Mouse (Mus musculus) inflammation-experienced regulatory T-cells (primary cell): ENCODE data around the gene 1700003E16Rik. TPM values are rescaled to one million over a fixed set of nuclear protein-coding genes. Genes with fewer than 3 reads are reported as not detected.

Experiments used
- polyA plus RNA-seq, 2 experiments: library from polyadenylated mRNA; unstranded; fragments of 100-300 nt; shearing (Covaris generic); gene quantifications; one replicate each; pipeline ENCODE4 v1.2.1; 2017

1700003E16Rik gene
- not detected for polyA plus RNA-seq

DNA sequence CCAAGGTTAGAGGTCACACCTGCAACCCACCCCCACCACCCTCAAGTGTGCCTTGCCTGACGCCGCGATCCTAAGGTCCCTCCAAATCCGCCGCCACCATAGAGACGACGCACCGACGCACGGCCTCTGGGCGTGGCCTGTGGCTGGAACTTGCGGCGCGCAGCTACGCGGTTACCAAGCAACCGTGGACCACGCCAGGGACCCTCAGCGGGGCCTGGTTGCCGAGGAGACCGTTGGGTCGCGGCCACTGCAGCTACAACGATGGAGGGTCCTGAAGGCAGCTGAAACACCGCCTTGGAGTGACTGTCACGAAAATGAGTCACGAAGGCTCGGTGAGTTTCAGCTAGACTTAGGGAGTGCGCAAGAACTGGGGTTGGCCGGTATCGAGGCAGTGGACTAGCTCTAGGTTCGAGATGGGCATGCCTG is at the start of gene 1700003E16Rik, which contains the start of gene Wdr54:
Gene 1700003E16Rik (plus strand): TSS at position 146 of the 426 bp plus-strand sequence.
Gene Wdr54 (minus strand): TSS at position 139 of the 426 bp plus-strand sequence.

DNA sequence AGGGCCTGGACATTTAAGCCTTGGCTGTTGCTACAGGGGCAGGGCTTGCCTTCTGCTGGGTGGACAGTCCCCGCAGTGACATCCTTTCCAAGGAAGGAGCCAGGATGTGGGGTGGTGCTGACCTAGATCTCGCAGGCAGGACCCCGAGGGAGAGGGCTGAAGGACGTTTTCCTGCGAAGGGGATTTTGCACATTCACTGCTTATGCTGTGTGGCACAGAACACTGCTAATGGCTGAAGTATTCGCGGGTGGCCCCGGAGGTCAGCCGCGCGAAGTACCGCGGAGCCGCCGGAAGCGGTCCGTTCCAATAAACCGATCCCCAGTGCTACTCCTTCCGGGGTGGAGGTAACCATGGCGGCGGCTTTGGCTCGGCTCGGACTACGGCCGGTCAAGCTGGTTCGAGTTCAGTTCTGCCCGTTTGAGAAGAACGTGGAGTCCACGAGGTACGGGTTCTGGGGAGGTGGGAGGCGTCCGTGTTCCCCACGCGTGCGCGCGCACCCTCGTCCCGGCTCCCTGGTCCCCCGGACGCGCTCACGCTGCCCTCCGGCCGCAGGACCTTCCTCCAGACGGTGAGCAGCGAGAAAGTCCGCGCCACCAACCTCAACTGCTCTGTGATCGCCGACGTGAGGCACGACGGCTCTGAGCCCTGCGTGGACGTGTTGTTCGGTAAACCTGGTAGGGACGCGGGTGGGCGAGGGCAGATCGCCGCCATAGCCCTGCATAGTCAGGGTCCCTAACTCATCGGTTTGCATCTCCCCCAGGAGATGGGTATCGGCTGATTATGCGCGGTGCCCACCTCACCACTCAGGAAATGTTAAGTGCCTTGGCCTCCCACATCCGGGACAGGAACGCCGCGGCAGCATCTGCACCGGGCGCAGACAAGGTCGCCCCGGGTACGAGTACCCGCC is 47.2 kb upstream of the 1700003E16Rik start, which contains the start of gene Mrpl53:
Gene Mrpl53 (plus strand): TSS at position 279 of the 907 bp plus-strand sequence.

DNA sequence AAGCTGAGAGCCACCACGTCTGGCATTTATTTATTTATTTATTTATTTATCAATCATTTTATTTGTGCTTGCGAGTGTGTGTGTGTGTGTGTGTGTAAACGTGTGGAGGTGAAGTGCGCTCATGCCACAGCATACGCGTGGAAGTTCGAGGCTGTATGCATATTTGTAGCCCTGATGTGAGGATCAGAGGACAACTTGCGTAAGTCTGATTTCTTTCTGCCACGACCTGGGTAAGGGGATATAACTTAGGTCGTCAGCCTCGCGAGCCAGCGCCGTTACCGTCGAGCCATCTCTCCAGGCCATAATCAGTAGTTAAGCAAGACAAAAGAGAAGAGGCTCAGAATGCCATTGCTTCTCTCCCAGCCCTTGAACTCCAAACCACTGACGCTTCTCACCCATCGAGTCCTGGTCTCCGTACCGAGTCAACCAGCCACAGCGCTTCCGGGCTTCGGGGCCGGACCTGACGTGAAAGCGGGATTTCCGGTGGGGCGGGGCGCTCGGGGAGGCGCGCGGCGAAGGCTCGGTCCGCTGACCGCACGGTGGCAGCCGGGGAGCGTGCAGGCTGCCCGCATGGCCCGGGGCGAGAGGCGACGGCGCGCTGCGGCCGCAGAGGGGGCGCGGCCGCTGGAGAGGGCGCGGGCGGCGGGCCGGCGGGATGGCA is 41.1 kb upstream of the 1700003E16Rik start, which contains the start of gene Mogs:
Gene Mogs (plus strand): TSS at position 486 of the 661 bp plus-strand sequence.

DNA sequence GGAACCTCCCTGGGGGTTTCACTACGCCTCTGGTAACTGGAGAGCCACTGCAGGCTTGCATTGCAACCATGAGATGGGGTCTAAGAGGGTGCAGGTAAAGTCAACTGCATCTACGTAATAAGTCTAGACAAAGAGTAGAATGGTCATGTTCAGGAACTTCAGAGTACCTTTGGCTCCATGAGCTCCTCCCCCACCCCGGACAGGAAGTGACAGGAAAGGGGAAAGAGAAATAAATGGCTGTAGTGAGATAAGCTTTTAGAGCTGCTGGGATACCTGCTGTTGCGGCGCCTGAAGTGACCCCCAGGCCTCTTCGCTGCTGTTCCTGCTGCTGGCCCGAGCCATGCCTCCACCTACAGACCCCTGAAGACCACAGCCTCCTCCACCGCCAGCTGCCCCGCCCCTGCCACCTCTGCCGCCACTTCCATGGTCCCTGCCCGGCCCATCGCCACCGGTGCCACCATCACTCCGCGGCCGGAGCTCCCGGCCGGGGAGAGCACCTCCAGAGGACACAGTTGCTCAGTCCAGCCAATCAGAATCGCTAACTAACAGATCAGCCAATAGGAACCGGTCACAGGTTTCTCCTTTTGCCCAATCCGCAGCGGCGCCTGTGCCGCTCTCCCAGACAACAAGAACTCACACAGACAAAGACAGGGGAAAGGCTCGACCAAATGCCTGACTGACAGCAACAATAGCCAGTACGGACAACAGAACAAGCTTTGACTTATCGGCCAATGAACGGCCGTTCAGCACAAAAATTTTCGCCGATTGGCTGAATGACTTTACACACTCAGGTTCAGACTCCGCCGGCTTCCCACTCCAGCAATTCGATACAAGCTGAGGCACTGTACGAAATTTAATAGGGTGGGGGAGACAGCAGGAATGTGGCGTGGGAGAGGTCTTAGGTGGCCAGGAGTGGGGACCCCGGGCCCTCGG is 35.0 kb upstream of the 1700003E16Rik start, which contains the start of gene Wbp1:
Gene Wbp1 (minus strand): TSS at position 630 of the 933 bp plus-strand sequence.

DNA sequence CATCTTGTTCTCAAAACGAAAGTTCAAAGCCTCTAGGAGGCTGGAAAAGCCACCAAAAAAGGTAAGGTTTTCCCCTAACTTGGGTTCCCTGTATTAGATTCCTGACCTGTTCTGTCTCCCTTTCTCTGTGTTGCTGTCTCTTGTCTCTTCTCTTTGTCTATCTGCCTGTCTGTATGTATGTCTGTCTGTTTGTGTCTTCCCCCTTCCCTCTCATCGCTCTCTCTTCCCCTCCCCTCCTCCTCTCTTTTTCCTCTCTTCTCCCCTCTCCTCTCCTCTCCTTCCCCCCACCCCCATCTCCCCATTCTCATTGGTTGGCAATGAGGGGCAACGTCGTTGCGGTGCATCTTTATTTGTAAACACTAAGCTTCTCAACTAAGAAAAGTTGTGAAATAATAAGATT is 30.9 kb upstream of the 1700003E16Rik start, which contains the start of gene Ino80b:
Gene Ino80b (minus strand): TSS at position 101 of the 400 bp plus-strand sequence.

DNA sequence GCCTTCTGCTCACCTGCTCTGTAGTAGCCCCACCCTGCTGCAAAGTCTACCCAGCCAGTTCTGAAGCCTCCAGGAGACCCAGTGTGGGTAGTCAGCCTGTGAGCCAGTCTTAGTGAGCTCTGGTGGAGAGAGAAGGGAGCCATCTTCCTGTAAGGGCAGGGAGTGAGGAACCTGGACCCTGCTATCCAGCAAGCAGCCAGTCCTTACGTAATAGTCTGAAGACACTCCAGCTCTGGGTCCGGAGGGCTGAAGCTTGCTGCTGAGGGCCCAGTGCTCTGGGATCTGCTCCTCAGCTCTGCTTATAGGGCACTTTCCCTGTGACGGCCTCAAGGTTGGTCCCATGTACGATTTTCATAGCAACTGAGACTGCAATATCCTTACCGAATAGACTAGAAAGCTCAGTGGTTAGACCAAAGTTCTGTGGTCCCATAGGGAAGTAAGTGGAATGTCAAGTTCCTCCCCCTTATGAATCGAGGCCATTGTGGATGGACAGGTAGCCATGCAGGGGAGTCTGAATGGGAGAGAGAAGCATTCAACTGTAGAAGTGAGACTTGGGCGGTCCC is 21.2 kb upstream of the 1700003E16Rik start, which contains the start of gene Rtkn:
Gene Rtkn (plus strand): TSS at position 513 of the 563 bp plus-strand sequence.

DNA sequence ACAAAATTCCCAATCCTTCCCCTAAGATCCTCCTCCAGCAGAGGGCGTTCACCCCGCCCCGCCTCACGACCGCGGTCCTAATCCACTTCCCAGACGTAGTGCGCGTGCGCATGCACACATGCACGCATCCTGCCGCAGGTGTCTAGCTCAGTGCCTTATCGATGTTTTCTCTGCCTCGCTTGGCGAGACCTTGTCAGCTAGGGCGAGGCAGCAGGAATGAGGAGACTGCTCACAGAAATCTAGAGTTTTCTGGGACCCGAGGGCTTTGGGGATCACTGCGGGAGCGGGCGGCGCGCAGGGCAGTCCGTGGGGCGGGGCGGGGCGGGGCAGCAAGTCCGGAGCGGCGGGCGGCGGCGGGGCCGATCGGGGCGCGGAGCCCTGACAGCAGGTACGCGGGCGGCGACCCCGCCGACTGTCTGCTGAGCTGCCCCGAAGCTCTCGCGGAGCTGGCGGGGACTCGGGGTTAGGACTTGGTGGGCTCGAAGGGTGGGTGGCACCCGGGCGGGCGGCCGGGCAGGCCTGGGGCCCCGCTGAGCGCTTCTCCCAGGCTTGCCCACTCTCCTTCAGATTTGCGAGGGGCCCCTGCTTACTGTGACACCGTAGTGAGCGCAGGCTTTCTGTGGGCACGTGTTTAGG is 9.5 kb downstream of the 1700003E16Rik start, which contains the start of gene Dctn1:
Gene Dctn1 (plus strand): TSS at position 314 of the 636 bp plus-strand sequence.

Other genes with a start within 250 kb of the 1700003E16Rik start
- gene Sema4f, start 216.6 kb upstream of the 1700003E16Rik start, polyA plus RNA-seq: 10 to 100 TPM in 1 of 2 experiments, 1 to 10 TPM in 1; 7.1 to 20.7 TPM
- 1 to 10 TPM in 1 of 2 experiments, under 1 TPM in 1; 0.43 to 1.6 TPM for gene M1ap, start 209.5 kb upstream of the 1700003E16Rik start, polyA plus RNA-seq
- gene Dok1, start 122.9 kb upstream of the 1700003E16Rik start, polyA plus RNA-seq: 10 to 100 TPM; 36.1 to 52.2 TPM
- gene Loxl3, start 122.2 kb upstream of the 1700003E16Rik start, polyA plus RNA-seq: 1 to 10 TPM in 1 of 2 experiments, under 1 TPM in 1; 0.45 to 1.5 TPM
- 100 to 1,000 TPM; 515 to 545 TPM for gene Aup1, start 101.9 kb upstream of the 1700003E16Rik start, polyA plus RNA-seq
- 10 to 100 TPM; 65.2 to 79.9 TPM for gene Htra2, start 101.1 kb upstream of the 1700003E16Rik start, polyA plus RNA-seq
- 1 to 10 TPM; 4.0 to 5.2 TPM for gene Dqx1, start 98.6 kb upstream of the 1700003E16Rik start, polyA plus RNA-seq
- gene Tlx2, start 86.1 kb upstream of the 1700003E16Rik start, polyA plus RNA-seq: 1 to 10 TPM in 1 of 2 experiments, not detected in 1; 1.1 TPM
- gene Pcgf1, start 78.5 kb upstream of the 1700003E16Rik start, polyA plus RNA-seq: 10 to 100 TPM; 43.3 to 49.9 TPM
- under 1 TPM in 1 of 2 experiments, not detected in 1; 0.71 TPM for gene Lbx2, start 70.0 kb upstream of the 1700003E16Rik start, polyA plus RNA-seq
- gene Ccdc142, start 54.8 kb upstream of the 1700003E16Rik start, polyA plus RNA-seq: 10 to 100 TPM in 1 of 2 experiments, 1 to 10 TPM in 1; 6.6 to 25.0 TPM
- 10 to 100 TPM; 12.7 to 25.2 TPM for gene Gm42688, start 54.8 kb upstream of the 1700003E16Rik start, polyA plus RNA-seq
- 10 to 100 TPM; 52.5 to 67.4 TPM for gene Mrpl53, start 47.4 kb upstream of the 1700003E16Rik start, polyA plus RNA-seq
- 100 to 1,000 TPM; 137 to 144 TPM for gene Mogs, start 40.9 kb upstream of the 1700003E16Rik start, polyA plus RNA-seq
- gene Wbp1, start 34.8 kb upstream of the 1700003E16Rik start, polyA plus RNA-seq: 10 to 100 TPM; 70.7 to 97.0 TPM
- 10 to 100 TPM; 44.9 to 52.2 TPM for gene Ino80b, start 31.0 kb upstream of the 1700003E16Rik start, polyA plus RNA-seq
- 1 to 10 TPM in 1 of 2 experiments, under 1 TPM in 1; 0.61 to 1.1 TPM for gene Rtkn, start 20.9 kb upstream of the 1700003E16Rik start, polyA plus RNA-seq
- gene Wdr54, start within 50 bp of the 1700003E16Rik start, polyA plus RNA-seq: under 1 TPM in 1 of 2 experiments, not detected in 1; 0.35 TPM
- gene Dctn1, start 9.5 kb downstream of the 1700003E16Rik start, polyA plus RNA-seq: 100 to 1,000 TPM in 1 of 2 experiments, 10 to 100 TPM in 1; 65.2 to 105 TPM
- under 1 TPM; 0.48 to 0.61 TPM for gene Slc4a5, start 63.4 kb downstream of the 1700003E16Rik start, polyA plus RNA-seq
- gene Mthfd2, start 169.5 kb downstream of the 1700003E16Rik start, polyA plus RNA-seq: 10 to 100 TPM; 69.7 to 82.9 TPM
- 100 to 1,000 TPM; 157 to 178 TPM for gene Mob1a, start 169.6 kb downstream of the 1700003E16Rik start, polyA plus RNA-seq
- 10 to 100 TPM; 82.3 to 99.4 TPM for gene Bola3, start 192.7 kb downstream of the 1700003E16Rik start, polyA plus RNA-seq